Mouse (Mus musculus) kidney, adult 18-20 months (tissue): ENCODE measurements around the gene Mccc2.

Experiments
- DNase-seq: peaks from one replicate; pipeline ENCODE4 v3.0.0; 2021

Gene Mccc2

DNA sequence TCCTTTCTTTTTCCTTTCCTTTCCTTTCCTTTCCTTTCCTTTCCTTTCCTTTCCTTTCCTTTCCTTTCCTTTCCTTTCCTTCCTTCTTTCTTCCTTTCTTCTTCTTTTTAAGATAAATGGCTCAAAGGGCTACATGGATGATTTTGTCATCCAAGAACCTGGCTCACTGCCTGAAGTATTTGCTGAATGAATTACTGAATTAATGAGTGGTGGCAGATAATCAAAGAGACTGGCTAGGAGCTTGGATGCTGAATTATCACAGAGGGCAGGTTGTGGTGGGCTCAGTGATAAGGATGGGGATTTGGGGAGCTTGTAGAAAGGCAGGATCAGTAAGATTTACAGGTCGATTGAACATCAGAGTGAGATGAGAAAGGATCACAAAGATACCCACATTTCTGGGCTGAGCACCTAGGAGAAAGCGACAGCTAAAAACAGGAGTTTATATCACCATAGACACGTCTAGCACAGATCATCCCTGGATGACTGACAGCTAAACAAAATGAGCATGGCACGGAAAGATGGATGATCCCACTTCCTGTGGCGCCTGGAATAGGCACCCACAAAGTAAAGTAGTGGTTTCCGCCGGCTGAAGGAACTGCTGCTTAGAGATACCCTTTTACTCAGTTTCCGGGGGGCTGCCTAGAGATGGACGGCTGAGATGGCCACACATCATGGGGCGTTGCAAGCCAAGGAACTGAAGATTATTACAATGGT is 76.7 kb downstream of the Mccc2 start:
- DNase-seq = no peak

DNA sequence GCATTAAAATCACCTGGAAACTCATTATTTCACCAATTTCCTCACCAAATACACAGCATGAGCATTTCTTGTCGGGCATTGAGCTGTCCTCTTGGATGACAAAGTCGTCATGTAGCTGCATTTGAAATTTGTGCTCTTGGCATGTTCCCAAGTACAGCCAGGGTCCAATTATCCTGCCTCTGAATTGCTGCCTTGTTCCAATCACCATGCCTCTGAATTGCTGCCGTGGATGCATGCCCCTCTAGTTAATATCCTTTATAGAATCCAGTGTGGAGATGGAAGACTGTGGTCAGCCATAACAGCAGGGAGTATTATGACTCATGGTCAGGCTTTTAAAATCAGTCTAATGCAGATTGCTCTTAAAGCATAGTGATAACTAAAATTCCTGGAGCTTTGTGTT is 77.7 kb downstream of the Mccc2 start:
- no peak for DNase-seq

DNA sequence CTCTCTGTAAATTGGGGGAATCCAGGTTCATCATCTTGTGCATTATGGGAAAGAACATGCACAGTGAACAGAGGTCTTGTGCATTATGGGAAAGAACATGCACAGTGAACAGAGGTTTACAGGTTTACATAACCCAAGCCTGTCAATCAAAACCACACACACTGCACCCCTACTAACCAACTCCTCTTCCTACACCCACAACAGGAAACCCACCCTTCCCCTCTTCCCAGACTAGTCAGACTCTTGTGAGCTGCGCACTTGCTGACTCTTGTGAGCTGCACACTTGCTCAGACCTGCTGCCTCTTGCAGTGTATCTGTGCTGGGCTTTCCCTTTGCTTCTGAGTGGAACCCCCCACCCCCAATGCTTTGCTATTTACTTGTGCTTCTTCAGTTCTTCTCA is 83.0 kb downstream of the Mccc2 start:
- DNase-seq = no peak

- no peak for DNase-seq
Measured at GRCm38 (mm10) chr13:99931502-99931901, 83.9 kb downstream of the Mccc2 start.

DNA sequence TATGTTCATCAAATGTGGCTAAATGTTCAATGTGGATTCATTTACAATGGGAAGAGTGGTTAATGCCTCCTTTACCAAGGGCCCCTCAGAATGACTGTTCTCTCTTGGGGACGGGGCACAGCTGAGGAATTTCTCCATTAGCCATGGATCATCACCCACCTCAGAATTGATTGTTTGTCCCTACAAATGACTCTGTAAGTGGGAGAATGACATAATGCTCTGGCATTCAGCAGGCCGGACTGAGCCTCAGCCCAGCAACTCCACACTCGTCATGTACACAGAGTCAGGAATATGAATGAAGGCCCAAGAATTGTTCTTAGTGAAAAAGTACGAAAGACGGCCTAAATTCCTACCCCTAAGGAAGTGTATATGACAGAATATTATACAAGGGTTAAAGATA is 89.2 kb downstream of the Mccc2 start:
- DNase-seq = no peak

- no peak for DNase-seq
Measured at GRCm38 (mm10) chr13:99915632-99916031, 99.8 kb downstream of the Mccc2 start.

DNA sequence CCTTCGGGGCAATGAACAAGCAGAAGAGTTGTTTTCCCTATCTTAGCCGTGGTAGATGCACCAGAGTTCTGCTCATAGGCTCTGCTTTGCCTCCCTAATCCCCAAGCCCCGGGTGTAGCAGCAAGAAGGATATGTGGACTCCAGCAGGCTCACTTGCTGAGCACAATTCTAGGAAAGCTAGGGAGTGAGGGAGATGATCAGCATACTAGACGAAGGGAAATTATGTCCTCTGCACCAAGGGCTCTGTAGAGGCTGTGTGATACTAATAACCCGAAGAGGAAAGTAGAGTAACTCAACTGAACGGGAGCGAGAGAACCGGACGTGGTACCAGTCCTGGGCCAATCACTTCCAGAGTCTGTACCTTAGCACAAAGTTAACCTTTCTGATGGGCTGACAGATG is 114.5 kb downstream of the Mccc2 start, which contains the start of gene Cartpt:
Cartpt (minus strand) TSS at position 127 of the 400 bp plus-strand sequence.
- DNase-seq = no peak

GRCm38 (mm10) chr13:99900557-99900892 is 114.9 kb downstream of the Mccc2 start:
- peak; percentile 34 for DNase-seq

DNA sequence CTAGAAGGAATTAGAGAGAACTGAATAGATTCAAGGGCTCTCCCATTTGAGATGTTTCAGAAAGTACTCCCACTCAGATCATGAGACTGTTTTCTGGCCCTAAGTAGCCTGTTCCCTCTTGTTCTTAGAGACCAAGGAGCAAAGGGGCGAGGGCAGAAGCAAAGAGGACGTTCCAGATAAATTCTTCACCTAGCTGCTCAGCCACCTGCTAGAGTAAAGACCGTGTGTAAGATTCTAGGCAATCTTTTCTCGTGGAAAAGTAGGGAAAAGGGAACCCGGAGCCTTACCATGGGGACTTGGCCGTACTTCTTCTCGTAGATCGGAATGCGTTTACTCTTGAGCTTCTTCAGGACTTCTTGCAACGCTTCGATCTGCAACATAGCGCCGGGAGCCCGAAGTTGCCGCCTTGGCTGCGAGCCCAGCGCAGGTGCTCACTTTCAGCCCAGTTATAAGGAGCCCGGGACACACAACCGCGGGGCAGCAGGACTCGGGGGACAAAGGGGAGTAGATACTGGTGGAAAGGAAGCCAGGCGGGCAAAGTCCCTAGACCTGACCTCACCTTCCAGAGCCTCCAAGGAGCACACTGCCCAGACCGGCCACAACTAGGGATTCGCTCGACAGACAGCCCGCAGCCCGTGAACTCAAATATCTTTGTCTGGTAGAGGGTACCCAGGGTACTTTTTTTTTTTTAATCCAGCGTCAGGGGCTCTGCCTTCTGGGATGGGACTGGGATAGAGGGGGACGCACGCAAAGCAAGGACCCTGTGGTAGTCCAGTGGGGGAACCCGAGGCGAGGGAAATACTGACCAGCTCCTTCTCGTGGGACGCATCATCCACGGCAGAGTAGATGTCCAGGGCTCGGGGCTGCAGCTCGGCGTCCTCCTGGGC is 115.5 kb downstream of the Mccc2 start:
- DNase-seq = peak; percentile 6

DNA sequence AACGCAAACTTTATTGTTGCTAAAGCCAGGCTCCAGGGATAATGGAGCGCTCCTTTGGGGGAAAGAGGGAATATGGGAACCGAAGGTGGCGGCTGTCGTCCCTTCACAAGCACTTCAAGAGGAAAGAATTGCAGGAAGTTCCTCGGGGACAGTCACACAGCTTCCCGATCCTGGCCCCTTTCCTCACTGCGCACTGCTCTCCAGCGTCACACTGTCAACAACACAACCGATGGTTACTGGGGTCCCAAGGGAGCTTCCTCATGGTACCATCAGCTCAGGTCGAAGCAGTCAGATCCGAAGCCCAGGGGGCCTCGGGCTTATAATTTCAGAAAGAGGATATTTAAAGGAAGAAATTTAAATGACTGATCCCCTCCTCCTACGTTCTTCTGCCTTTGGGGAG is 116.6 kb downstream of the Mccc2 start:
- DNase-seq = no peak
